Mouse (Mus musculus): ENCODE results near the gene D6Ertd527e. TPM values are rescaled to one million over a fixed set of nuclear protein-coding genes. Genes with fewer than 3 reads are reported as not detected.
"Not testable (repeated sequence)": the region's sequence is repeated elsewhere in the genome, so short reads cannot be mapped to it uniquely, and the experiment has no call there.

Gene D6Ertd527e
- not detected for total RNA-seq (2021)
- long read RNA-seq: 0 reads

- no peak for DNase-seq (ENCODE audit: low spot score in 2 of 2)
These were observed at the start of gene D6Ertd527e for GRCm38 (mm10) chr6:87104123-87104796. TSS of gene D6Ertd527e (plus strand) at chr6:87104746.

- no peak for DNase-seq (ENCODE audit: low spot score in 2 of 2)
These were observed 44.8 kb upstream of the D6Ertd527e start for GRCm38 (mm10) chr6:87059754-87060153.

GRCm38 (mm10) chr6:87063586-87063985 is 41.0 kb upstream of the D6Ertd527e start:
- no peak for DNase-seq (ENCODE audit: low spot score in 2 of 2)

- no peak for DNase-seq (ENCODE audit: low spot score in 2 of 2)
These were observed 36.3 kb upstream of the D6Ertd527e start for GRCm38 (mm10) chr6:87068209-87068608.

- no peak for DNase-seq (ENCODE audit: low spot score in 2 of 2)
These were observed 35.2 kb upstream of the D6Ertd527e start for GRCm38 (mm10) chr6:87069195-87069900.

- DNase-seq (ENCODE audit: low spot score in 2 of 2): no peak
These were observed 33.9 kb upstream of the D6Ertd527e start for GRCm38 (mm10) chr6:87070641-87071040.

GRCm38 (mm10) chr6:87072759-87073158 is 31.8 kb upstream of the D6Ertd527e start:
- DNase-seq (ENCODE audit: low spot score in 2 of 2): no peak

- no peak for DNase-seq (ENCODE audit: low spot score in 2 of 2)
These were observed 29.4 kb upstream of the D6Ertd527e start for GRCm38 (mm10) chr6:87075092-87075685.

- no peak for DNase-seq (ENCODE audit: low spot score in 2 of 2)
These were observed 25.1 kb upstream of the D6Ertd527e start for GRCm38 (mm10) chr6:87079457-87079856.

- no peak for DNase-seq (ENCODE audit: low spot score in 2 of 2)
These were observed 19.5 kb upstream of the D6Ertd527e start for GRCm38 (mm10) chr6:87085026-87085425.

GRCm38 (mm10) chr6:87088356-87088755 is 16.2 kb upstream of the D6Ertd527e start:
- no peak for DNase-seq (ENCODE audit: low spot score in 2 of 2)

GRCm38 (mm10) chr6:87090877-87091276 is 13.7 kb upstream of the D6Ertd527e start:
- DNase-seq (ENCODE audit: low spot score in 2 of 2): no peak

- no peak for DNase-seq (ENCODE audit: low spot score in 2 of 2)
These were observed 12.1 kb upstream of the D6Ertd527e start for GRCm38 (mm10) chr6:87092476-87092875.

- not testable (repeated sequence) for DNase-seq (ENCODE audit: low spot score in 2 of 2)
These were observed 10.9 kb upstream of the D6Ertd527e start for GRCm38 (mm10) chr6:87093631-87094030.

GRCm38 (mm10) chr6:87099261-87099660 is 5.3 kb upstream of the D6Ertd527e start:
- DNase-seq (ENCODE audit: low spot score in 2 of 2): no peak

GRCm38 (mm10) chr6:87099671-87100296 is 4.8 kb upstream of the D6Ertd527e start:
- peak in 1 of 2 experiments; percentile 20 for DNase-seq (ENCODE audit: low spot score in 2 of 2)

- DNase-seq (ENCODE audit: low spot score in 2 of 2): no peak
These were observed 4.1 kb upstream of the D6Ertd527e start for GRCm38 (mm10) chr6:87100297-87101020.

GRCm38 (mm10) chr6:87101281-87101954 is 3.1 kb upstream of the D6Ertd527e start:
- peak; percentile 75 to 96 for DNase-seq (ENCODE audit: low spot score in 2 of 2)

GRCm38 (mm10) chr6:87101955-87102353 is 2.6 kb upstream of the D6Ertd527e start:
- no peak for DNase-seq (ENCODE audit: low spot score in 2 of 2)

- no peak for DNase-seq (ENCODE audit: low spot score in 2 of 2)
These were observed 2.1 kb upstream of the D6Ertd527e start for GRCm38 (mm10) chr6:87102421-87102911.
